Mouse (Mus musculus) lung, postnatal 0 days (tissue): ENCODE measurements around the gene Phf23.

Experiments used
- CTCF ChIP-seq: IDR thresholded peaks from 2 replicates; pipeline ENCODE4 v1.5.1; 2016; ENCODE audit warnings: antibody characterized with exemption, mild to moderate bottlenecking
- EP300 ChIP-seq: IDR thresholded peaks from 2 replicates; pipeline ENCODE4 v1.6.1; 2016; ENCODE audit warnings: antibody characterized with exemption, mild to moderate bottlenecking, control low read depth

DNA sequence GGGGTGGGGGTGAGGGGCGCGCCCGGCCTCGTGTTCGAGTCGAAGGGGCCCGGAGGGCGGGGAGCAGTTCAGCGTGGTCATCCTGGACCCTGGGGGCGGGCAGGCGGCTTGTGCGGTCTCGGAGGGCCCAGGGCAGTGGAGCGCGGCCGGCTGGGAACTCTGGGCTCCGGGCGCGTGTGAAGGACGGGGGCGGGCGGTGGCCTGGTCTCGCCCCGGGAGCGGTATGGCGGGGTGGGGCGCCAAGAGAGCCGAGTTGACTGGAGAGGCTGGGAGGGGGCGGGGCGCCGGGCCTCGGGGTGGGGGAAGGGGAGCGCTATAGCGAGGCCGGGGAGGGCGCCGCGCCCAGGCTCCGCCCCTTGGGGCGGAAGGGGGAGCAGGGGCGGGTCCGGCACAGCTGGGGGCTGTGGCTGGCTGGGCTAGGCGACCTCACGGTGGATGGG lies 1.5 kb downstream of the Phf23 start:
- no peak for TF ChIP-seq CTCF
- no peak for TF ChIP-seq EP300
